Mouse (Mus musculus) stomach, adult 2 months (tissue): ENCODE data around the gene Sbno2. TPM values are rescaled to one million over a fixed set of nuclear protein-coding genes. Genes with fewer than 3 reads are reported as not detected.

Source experiments
- polyA plus RNA-seq: library from polyadenylated mRNA; depleted of rRNA; stranded (reverse); fragments of >200 nt; gene quantifications from 2 replicates; pipeline ENCODE4 v1.2.3, GENCODE M21; 2012; rRNA removed

Gene Sbno2
- 25.7 and 25.9 TPM in 2 replicates for polyA plus RNA-seq

DNA sequence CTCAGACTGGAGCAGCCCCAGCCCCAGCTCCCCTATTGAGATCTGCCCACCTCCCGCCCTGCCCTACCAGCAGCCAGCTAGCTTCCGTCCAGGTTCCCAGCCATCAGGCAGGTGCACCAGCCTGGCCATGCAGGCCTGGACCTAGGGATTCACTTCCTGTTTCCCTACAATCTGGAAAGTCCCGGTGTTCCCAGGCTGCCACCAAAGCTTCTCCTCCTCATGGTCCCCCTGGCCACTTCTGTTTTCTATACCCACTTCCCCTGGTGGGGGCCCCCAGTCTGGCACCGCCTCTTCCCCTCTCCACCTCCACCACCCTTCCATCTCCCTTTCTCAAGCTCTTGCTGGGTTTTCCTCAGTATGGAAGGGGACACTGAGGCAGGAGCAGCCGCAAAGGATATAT, at the start of gene Sbno2:
TSS of gene Sbno2 (minus strand) at position 112 of the 400 bp plus-strand sequence.

DNA sequence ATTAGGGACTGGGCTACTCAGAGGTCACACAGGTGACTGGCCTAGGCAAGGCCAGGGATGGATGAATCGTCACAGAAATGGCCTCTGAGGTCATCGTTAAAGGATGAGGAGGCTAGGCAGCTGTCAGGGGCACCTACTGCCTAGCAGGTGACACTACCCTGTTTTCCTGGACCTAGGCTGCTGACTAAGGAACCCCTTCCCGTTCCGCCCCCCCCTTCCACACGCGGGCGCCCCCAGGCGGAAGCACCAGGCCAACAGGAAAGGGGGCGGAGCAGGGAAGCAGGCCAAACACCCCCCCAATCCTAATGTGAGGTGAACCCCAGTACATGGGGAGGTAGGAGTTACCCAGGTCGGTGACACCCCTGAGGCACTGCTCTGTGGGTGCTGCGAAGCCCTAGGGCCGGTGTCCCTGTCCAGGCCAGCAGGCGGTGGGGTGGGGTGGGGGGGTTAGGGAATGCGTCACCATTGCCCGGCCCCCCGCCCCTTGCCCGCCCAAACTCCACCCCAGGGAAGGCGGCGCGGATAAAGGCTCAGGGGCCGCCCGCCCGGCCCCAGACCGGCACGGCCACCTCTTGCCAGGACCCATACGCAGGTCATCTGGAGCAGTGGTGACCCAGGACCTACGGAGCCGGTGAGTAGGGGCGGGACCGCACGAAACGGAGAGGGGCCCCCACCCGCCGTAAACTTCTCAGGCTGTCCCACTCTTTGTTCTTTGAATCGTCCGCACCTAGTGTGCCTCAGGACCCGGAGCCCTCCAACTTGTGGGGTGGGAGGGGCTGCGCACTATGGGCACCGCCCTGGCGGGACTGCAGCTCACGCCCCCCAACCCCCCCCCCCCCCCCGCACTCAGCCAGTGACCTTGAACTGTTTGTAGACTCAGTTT, 42.6 kb upstream of the Sbno2 start, which contains the start of gene Midn:
TSS of gene Midn (plus strand) at position 554 of the 883 bp plus-strand sequence.

DNA sequence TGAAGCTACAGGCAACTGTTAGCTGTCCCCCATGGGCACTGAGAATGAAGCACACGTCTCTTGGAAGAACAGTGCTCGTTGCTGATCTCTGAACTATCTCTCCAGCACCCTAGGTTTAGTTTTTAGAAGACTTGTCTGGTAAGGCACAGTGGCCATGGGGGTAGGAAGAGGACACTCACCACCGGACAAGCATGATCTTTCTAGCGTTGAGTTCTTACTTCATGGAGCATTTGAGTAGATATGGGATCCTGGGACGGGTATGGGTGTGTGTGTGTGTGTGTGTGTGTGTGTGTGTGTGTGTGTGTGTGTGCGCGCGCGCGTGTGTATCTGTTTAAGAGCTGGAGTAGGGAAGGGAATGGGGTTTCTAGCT, 35.3 kb upstream of the Sbno2 start, which contains the start of gene Cbarp:
TSS of gene Cbarp (minus strand) at position 170 of the 370 bp plus-strand sequence.

DNA sequence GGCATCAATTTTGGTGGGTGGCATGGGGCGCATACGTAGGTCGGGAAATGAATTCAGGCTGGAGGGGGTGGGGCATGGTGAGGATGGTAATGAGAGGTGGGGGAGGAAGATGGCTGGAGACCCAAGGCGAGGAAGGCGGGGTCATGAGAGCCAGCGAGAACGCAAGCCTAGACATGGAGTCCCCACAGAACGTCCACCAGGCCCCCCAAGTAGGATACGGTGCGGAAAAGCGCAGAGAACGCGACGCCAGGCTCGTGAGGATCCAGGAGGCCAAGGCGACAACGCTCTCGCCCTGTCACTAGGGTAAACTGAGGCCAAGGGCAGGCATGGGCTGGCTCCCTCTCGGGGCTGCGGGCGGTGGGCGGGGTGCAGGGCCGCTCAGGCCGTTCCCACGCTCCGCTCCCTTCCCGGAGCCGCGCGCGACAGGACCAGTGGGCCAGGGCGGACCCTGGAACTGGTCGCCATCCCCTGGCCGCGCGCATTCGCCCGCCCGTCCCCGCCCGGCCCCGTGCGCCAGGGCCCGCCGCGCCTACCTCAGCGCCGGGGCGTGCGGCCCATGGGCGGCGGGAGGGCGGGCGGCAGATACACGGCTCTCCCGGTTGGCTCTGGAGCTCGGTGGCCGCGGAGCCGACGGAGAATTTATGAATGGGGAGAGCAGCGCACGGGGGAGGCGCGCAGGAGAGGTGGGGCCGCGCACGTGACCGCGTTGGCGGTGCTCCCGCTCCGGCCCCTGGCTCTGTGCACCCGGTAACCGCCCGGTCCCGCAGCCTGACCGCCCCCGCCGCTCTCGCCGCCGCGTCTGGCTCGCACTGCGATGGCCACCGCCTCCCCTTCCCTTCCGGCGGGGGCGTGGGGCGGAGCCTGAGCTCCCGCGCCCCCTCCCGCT, 33.4 kb upstream of the Sbno2 start, which contains the start of gene Atp5d:
TSS of gene Atp5d (plus strand) at position 80 of the 886 bp plus-strand sequence.

DNA sequence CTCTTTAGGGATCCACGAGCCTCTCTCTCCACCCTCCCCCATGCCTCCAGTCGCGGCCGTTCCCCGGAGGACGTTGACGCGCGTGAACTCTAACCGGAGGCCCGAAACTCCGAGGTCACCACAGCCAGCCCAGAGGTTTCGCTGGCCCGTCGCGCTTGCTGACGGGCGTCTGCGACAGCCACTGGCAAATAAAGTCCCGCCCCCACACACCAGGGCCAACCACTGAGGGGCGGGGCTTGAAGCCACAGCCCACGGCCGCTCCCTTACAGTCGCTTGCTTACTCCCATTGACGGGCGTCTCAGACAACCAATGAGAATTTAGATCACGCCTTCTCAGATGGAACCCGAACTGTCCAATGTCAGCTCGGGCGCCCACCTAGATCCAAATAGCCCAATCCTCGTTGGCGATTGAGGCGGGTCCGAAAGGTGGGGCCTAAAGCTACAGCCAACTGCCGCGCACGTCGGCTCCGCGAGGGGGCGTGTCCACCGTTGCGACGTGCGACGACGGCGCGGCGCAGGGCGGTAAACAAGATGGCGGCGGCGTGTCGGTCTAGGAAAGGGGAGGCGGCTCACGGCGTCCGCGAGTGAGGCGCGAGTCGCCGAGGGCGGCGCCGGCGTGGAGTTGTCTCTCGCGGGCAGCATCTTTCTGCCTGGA, 10.0 kb upstream of the Sbno2 start, which contains the start of gene Stk11:
TSS of gene Stk11 (plus strand) at position 514 of the 654 bp plus-strand sequence.

DNA sequence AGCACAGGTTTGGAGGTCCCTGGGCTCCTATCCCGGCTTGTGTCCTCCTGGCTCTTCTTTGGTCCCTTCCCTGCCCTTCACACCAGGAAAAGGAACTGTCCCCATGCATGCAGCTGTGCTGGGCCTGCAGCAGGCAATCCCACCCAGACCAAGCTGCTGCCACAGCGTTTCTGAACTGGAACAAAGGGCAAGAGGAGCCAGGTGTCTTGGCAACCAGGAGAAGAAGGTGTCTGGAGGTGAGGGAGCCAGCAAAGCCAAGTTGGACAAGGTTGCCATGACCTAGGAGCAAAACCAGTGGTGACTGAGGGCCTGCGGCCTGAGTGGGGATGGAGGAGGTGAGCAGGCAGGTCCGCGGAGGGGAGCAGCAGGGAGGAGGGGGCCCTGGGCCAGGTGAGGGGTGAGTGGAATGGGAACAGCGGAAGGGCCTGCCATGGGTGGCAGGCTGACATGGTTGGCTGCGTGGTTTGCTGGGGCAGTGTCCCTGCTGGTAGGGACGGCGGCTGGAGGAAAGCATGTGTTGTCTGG, 58.3 kb downstream of the Sbno2 start, which contains the start of gene Gpx4:
TSS of gene Gpx4 (plus strand) at position 126 of the 525 bp plus-strand sequence.

DNA sequence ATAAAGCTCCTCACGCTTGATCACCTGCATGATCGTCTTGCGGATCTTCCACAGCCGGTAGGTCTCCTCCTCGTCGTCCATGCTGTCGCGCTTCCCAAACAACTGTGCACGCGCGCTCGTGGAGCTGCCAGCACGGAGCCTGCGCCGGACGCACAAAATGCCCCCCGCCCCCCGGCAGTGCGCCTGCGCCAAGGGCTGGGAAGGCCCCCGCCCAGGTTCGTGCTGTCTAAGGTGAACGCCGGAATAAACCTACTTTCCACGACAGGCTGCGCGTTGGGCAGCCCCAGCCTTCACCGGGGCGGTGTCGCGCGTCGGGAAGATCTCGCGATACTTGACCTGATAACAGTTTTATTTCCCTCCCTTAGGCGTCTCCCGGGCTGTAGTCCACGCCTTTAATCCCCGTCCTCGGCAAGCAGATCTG, 65.8 kb downstream of the Sbno2 start, which contains the start of gene Polr2e:
TSS of gene Polr2e (minus strand) at position 237 of the 421 bp plus-strand sequence.

DNA sequence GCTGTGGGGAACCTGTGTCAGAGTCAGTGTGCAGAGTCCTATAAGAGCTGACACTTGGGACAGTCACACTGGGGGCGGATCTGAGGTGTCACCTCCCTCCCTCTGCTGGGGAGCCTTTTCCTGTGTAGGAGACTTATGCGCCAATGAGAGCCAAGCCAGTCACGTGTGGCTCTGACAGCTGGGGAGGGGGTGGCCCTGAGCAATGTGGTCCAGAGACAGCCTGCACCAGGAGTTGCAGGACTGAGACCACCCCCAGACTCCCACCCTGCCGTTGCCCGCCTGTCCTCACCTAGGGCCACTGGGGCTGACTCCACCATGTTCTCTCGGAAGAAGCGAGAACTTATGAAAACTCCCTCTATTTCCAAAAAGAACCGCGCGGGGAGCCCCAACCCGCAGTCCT, 88.9 kb downstream of the Sbno2 start, which contains the start of gene Arhgap45:
TSS of gene Arhgap45 (plus strand) at position 143 of the 400 bp plus-strand sequence.

Other genes with a start within 250 kb of the Sbno2 start
- gene Prtn3, start 231.1 kb downstream of the Sbno2 start, polyA plus RNA-seq: 0.53 and 0.74 TPM in 2 replicates
- gene Plppr3, start 230.9 kb downstream of the Sbno2 start, polyA plus RNA-seq: 1.6 and 2.0 TPM in 2 replicates
- gene Elane, start 219.3 kb downstream of the Sbno2 start, polyA plus RNA-seq: 0.06 TPM in 1 of 2 replicates, not detected in the other
- gene Cfd, start 214.7 kb downstream of the Sbno2 start, polyA plus RNA-seq: 72.2 and 178 TPM in 2 replicates
- 32.6 and 42.6 TPM in 2 replicates for gene Med16, start 196.6 kb downstream of the Sbno2 start, polyA plus RNA-seq
- not detected in 2 replicates for gene Gm26602, start 194.7 kb downstream of the Sbno2 start, polyA plus RNA-seq
- 7.4 and 9.7 TPM in 2 replicates for gene Kiss1r, start 188.6 kb downstream of the Sbno2 start, polyA plus RNA-seq
- 255 and 260 TPM in 2 replicates for gene R3hdm4, start 184.4 kb downstream of the Sbno2 start, polyA plus RNA-seq
- 7.4 and 10.0 TPM in 2 replicates for gene Arid3a, start 178.5 kb downstream of the Sbno2 start, polyA plus RNA-seq
- 24.7 and 30.0 TPM in 2 replicates for gene Wdr18, start 145.4 kb downstream of the Sbno2 start, polyA plus RNA-seq
- 0.12 TPM in 1 of 2 replicates, not detected in the other for gene Grin3b, start 134.9 kb downstream of the Sbno2 start, polyA plus RNA-seq
- gene Tmem259, start 121.2 kb downstream of the Sbno2 start, polyA plus RNA-seq: 256 and 400 TPM in 2 replicates
- gene Cnn2, start 117.0 kb downstream of the Sbno2 start, polyA plus RNA-seq: 68.4 and 74.9 TPM in 2 replicates
- 14.0 and 17.3 TPM in 2 replicates for gene Abca7, start 109.1 kb downstream of the Sbno2 start, polyA plus RNA-seq
- 6.0 and 9.1 TPM in 2 replicates for gene Arhgap45, start 88.9 kb downstream of the Sbno2 start, polyA plus RNA-seq
- gene Polr2e, start 65.8 kb downstream of the Sbno2 start, polyA plus RNA-seq: 51.4 and 57.1 TPM in 2 replicates
- 404 and 629 TPM in 2 replicates for gene Gpx4, start 58.4 kb downstream of the Sbno2 start, polyA plus RNA-seq
- 89.6 and 104 TPM in 2 replicates for gene Stk11, start 10.2 kb upstream of the Sbno2 start, polyA plus RNA-seq
- gene Atp5d, start 33.1 kb upstream of the Sbno2 start, polyA plus RNA-seq: 2,554 and 5,321 TPM in 2 replicates
- gene Cbarp, start 35.3 kb upstream of the Sbno2 start, polyA plus RNA-seq: 18.7 and 25.0 TPM in 2 replicates
- gene Midn, start 42.7 kb upstream of the Sbno2 start, polyA plus RNA-seq: 112 and 128 TPM in 2 replicates
- gene Cirbp, start 60.4 kb upstream of the Sbno2 start, polyA plus RNA-seq: 45.7 and 52.7 TPM in 2 replicates
- gene 1600002K03Rik, start 67.4 kb upstream of the Sbno2 start, polyA plus RNA-seq: 10.9 TPM in 2 replicates
- 4.5 and 6.8 TPM in 2 replicates for gene Efna2, start 73.9 kb upstream of the Sbno2 start, polyA plus RNA-seq
- gene Mum1, start 120.9 kb upstream of the Sbno2 start, polyA plus RNA-seq: 11.7 and 16.0 TPM in 2 replicates
- 611 and 945 TPM in 2 replicates for gene Ndufs7, start 143.6 kb upstream of the Sbno2 start, polyA plus RNA-seq
- gene Gamt, start 155.4 kb upstream of the Sbno2 start, polyA plus RNA-seq: 17.6 and 31.4 TPM in 2 replicates
- 56.6 and 62.6 TPM in 2 replicates for gene Dazap1, start 155.9 kb upstream of the Sbno2 start, polyA plus RNA-seq
- gene Rps15, start 186.9 kb upstream of the Sbno2 start, polyA plus RNA-seq: 607 and 796 TPM in 2 replicates
- gene Apc2, start 190.4 kb upstream of the Sbno2 start, polyA plus RNA-seq: 0.72 and 0.77 TPM in 2 replicates
- 36.0 and 44.8 TPM in 2 replicates for gene 2310011J03Rik, start 215.0 kb upstream of the Sbno2 start, polyA plus RNA-seq
- gene Pcsk4, start 223.9 kb upstream of the Sbno2 start, polyA plus RNA-seq: 5.0 and 5.9 TPM in 2 replicates
- 5.4 and 6.8 TPM in 2 replicates for gene Reep6, start 224.4 kb upstream of the Sbno2 start, polyA plus RNA-seq
- gene Adamtsl5, start 242.8 kb upstream of the Sbno2 start, polyA plus RNA-seq: 19.8 and 25.0 TPM in 2 replicates